Mouse (Mus musculus) brain, embryonic 18.5 days (tissue): ENCODE results near the gene Hfe.
"Not testable (repeated sequence)": the region's sequence is repeated elsewhere in the genome, so short reads cannot be mapped to it uniquely, and the experiment has no call there.

Source experiments
- DNase-seq: peaks from one replicate; pipeline ENCODE4 v3.0.0-alpha.2; 2012; ENCODE audit warnings: low read depth, low spot score

Hfe gene

GRCm38 (mm10) chr13:23710374-23711089, at the start of gene Hfe:
Hfe (minus strand) TSS chr13:23710854.
- no peak for DNase-seq

GRCm38 (mm10) chr13:23759916-23760239, 49.2 kb upstream of the Hfe start:
- no peak for DNase-seq

- no peak for DNase-seq
Observed at GRCm38 (mm10) chr13:23759251-23759771, 48.7 kb upstream of the Hfe start.

- no peak for DNase-seq
Observed at GRCm38 (mm10) chr13:23757921-23758320, 47.3 kb upstream of the Hfe start.

- no peak for DNase-seq
Observed at GRCm38 (mm10) chr13:23757211-23757773, 46.6 kb upstream of the Hfe start.

- DNase-seq = peak; percentile 94
Observed at GRCm38 (mm10) chr13:23756790-23757189, 46.1 kb upstream of the Hfe start, which contains the start of gene Hist1h4b. Hist1h4b (plus strand) TSS chr13:23757013.

GRCm38 (mm10) chr13:23755000-23755399, 44.3 kb upstream of the Hfe start:
- DNase-seq = no peak

GRCm38 (mm10) chr13:23753314-23754078, 42.8 kb upstream of the Hfe start:
- no peak for DNase-seq

GRCm38 (mm10) chr13:23752742-23753172, 42.1 kb upstream of the Hfe start:
- DNase-seq = no peak

GRCm38 (mm10) chr13:23752067-23752741, 41.5 kb upstream of the Hfe start, which contains the start of gene Hist1h3b:
Hist1h3b (plus strand) TSS chr13:23752267.
- not testable (repeated sequence) for DNase-seq

GRCm38 (mm10) chr13:23751478-23751956, 40.9 kb upstream of the Hfe start:
- no peak for DNase-seq

- not testable (repeated sequence) for DNase-seq
Observed at GRCm38 (mm10) chr13:23750839-23751477, 40.3 kb upstream of the Hfe start, which contains the start of gene Hist1h2ab. Hist1h2ab (plus strand) TSS chr13:23751126.

GRCm38 (mm10) chr13:23749563-23750121, 39.0 kb upstream of the Hfe start:
- DNase-seq = no peak

GRCm38 (mm10) chr13:23747892-23748288, 37.2 kb upstream of the Hfe start:
- DNase-seq = no peak

- DNase-seq = no peak
Observed at GRCm38 (mm10) chr13:23747081-23747891, 36.6 kb upstream of the Hfe start.

GRCm38 (mm10) chr13:23746201-23747080, 35.8 kb upstream of the Hfe start, which contains the start of gene Hist1h2bb:
Hist1h2bb (plus strand) TSS chr13:23746734.
- peak; percentile 91 for DNase-seq

GRCm38 (mm10) chr13:23745381-23746161, 34.9 kb upstream of the Hfe start, which contains the start of gene Hist1h3c:
Hist1h3c (minus strand) TSS chr13:23745602.
- DNase-seq = no peak
